Mouse (Mus musculus) central nervous system, embryonic 11.5 days (tissue): ENCODE data around the gene Iqcb1. TPM values are rescaled to one million over a fixed set of nuclear protein-coding genes. Genes with fewer than 3 reads are reported as not detected.

Experiments
- polyA plus RNA-seq: library from polyadenylated mRNA; depleted of rRNA; stranded (reverse); fragments of >200 nt; gene quantifications from 2 replicates; pipeline ENCODE4 v1.2.3, GENCODE M21; 2012; rRNA removed

Iqcb1 gene
- polyA plus RNA-seq: 29.9 and 40.3 TPM in 2 replicates

GRCm38 (mm10) chr16:36828054-36828786 is at the start of gene Iqcb1:
Gene Iqcb1, plus strand, starts transcription at chr16:36828385.

GRCm38 (mm10) chr16:36784594-36785313 is 43.4 kb upstream of the Iqcb1 start, which contains the start of gene Slc15a2:
Gene Slc15a2, minus strand, starts transcription at chr16:36784962.

GRCm38 (mm10) chr16:36874583-36875275 is 46.5 kb downstream of the Iqcb1 start, which contains the start of the genes Eaf2 and Golgb1:
Gene Eaf2, minus strand, starts transcription at chr16:36875003.
Gene Golgb1, plus strand, starts transcription at chr16:36875140.

Other genes starting within 250 kb of the Iqcb1 start
- gene Cd86, start 162.3 kb upstream of the Iqcb1 start, polyA plus RNA-seq: 1.3 and 1.4 TPM in 2 replicates
- gene Ildr1, start 134.4 kb upstream of the Iqcb1 start, polyA plus RNA-seq: 0.12 and 0.16 TPM in 2 replicates
- 4.3 and 9.4 TPM in 2 replicates for gene Slc15a2, start 43.4 kb upstream of the Iqcb1 start, polyA plus RNA-seq
- gene Eaf2, start 46.6 kb downstream of the Iqcb1 start, polyA plus RNA-seq: 0.78 and 0.83 TPM in 2 replicates
- 28.9 and 35.1 TPM in 2 replicates for gene Golgb1, start 46.8 kb downstream of the Iqcb1 start, polyA plus RNA-seq
- gene Hcls1, start 106.6 kb downstream of the Iqcb1 start, polyA plus RNA-seq: 3.5 and 6.1 TPM in 2 replicates
- gene Fbxo40, start 162.1 kb downstream of the Iqcb1 start, polyA plus RNA-seq: 0.16 and 0.29 TPM in 2 replicates
- 14.2 and 14.7 TPM in 2 replicates for gene Polq, start 183.4 kb downstream of the Iqcb1 start, polyA plus RNA-seq